Mouse (Mus musculus) MEL-GATA-1-ER (cell line): ENCODE data around the gene Ing1.

Experiments used
- DNase-seq: peaks from one replicate; pipeline ENCODE4 v3.0.0-alpha.2; 2012; ENCODE audit warnings: low read depth; ENCODE audit errors: extremely low read depth

Gene Ing1

GRCm38 (mm10) chr8:11585513-11586373 is 30.4 kb downstream of the Ing1 start:
- no peak for DNase-seq

GRCm38 (mm10) chr8:11586374-11586745 is 31.0 kb downstream of the Ing1 start:
- no peak for DNase-seq

GRCm38 (mm10) chr8:11591837-11592236 is 36.5 kb downstream of the Ing1 start:
- no peak for DNase-seq

GRCm38 (mm10) chr8:11592296-11592695 is 36.9 kb downstream of the Ing1 start:
- peak; percentile 33 for DNase-seq

- no peak for DNase-seq
Observed at GRCm38 (mm10) chr8:11593222-11593884, 38.0 kb downstream of the Ing1 start.

GRCm38 (mm10) chr8:11600301-11600951 is 45.1 kb downstream of the Ing1 start:
- DNase-seq: no peak

- DNase-seq: peak; percentile 51
Observed at GRCm38 (mm10) chr8:11602006-11602680, 46.8 kb downstream of the Ing1 start.

GRCm38 (mm10) chr8:11608848-11609247 is 53.5 kb downstream of the Ing1 start:
- DNase-seq: no peak
